Mouse (Mus musculus): ENCODE measurements at regions not wholly inside any gene's neighbourhood (a gene's known extent, or its start where the extent isn't known, plus 50 kb on each side); places are given as distances from the start of the nearest gene placed in this dataset.
"Not testable (repeated sequence)": the region's sequence is repeated elsewhere in the genome, so short reads cannot be mapped to it uniquely, and the experiment has no call there.

- ATAC-seq (ENCODE audit: low read depth) (no peak), DNase-seq (ENCODE audit: low spot score) (no peak)
- Histone ChIP-seq H3K9me3 (ENCODE audit: control insufficient read depth, low read length) (no peaks in the 10 kb centered on the region), H3K4me2 (ENCODE audit: low read depth, low read length) (no peak overlapping the region), H3K36me3 (ENCODE audit: control insufficient read depth, insufficient read depth, low read length) (no peaks in the 10 kb centered on the region), H3K9ac (ENCODE audit: low read depth, low read length) (no peak overlapping the region), H3K4me1 (ENCODE audit: control insufficient read depth, insufficient read depth, low read length) (no peaks in the 10 kb centered on the region), H3K27me3 (replicated peaks; ENCODE audit: control insufficient read depth, insufficient read depth, low read length) (no peaks in the 10 kb centered on the region), H3K4me3 (ENCODE audit: low read depth, low read length) (no peak overlapping the region), H3K27ac (replicated peaks; ENCODE audit: low read depth, low read length) (no peak overlapping the region)
- WGBS: 70% methylated on average over 2 of the region's 2 CpGs
Measured at GRCm38 (mm10) chr9:12062488-12062887, 1157.9 kb upstream of the Cntn5 start.

- DNase-seq (ENCODE audit: low spot score): no peak
- Histone ChIP-seq H3K27me3 (replicated peaks; ENCODE audit: control insufficient read depth, insufficient read depth, low read length) (no peaks in the 10 kb centered on the region), H3K4me2 (ENCODE audit: low read depth, low read length) (no peak overlapping the region), H3K4me3 (ENCODE audit: low read depth, low read length) (no peak overlapping the region), H3K9me3 (ENCODE audit: control insufficient read depth, low read length) (no peaks in the 10 kb centered on the region), H3K9ac (ENCODE audit: low read depth, low read length) (no peak overlapping the region), H3K36me3 (ENCODE audit: control insufficient read depth, insufficient read depth, low read length) (no peaks in the 10 kb centered on the region), H3K27ac (replicated peaks; ENCODE audit: low read depth, low read length) (no peak overlapping the region), H3K4me1 (ENCODE audit: control insufficient read depth, insufficient read depth, low read length) (no peaks in the 10 kb centered on the region)
- WGBS: 79% methylated on average over 1 of the region's 1 CpGs
- ATAC-seq (ENCODE audit: low read depth): no peak
Measured at GRCm38 (mm10) chr9:12052429-12052828, 1147.9 kb upstream of the Cntn5 start.

GRCm38 (mm10) chr9:12015978-12016377 lies 1111.4 kb upstream of the Cntn5 start:
- no peak overlapping the region for H3K27ac ChIP-seq (replicated peaks; ENCODE audit: low read depth, low read length)
- H3K9me3 ChIP-seq (ENCODE audit: control insufficient read depth, low read length): no peaks in the 10 kb centered on the region
- H3K36me3 ChIP-seq (ENCODE audit: control insufficient read depth, insufficient read depth, low read length): no peaks in the 10 kb centered on the region
- H3K27me3 ChIP-seq (replicated peaks; ENCODE audit: control insufficient read depth, insufficient read depth, low read length): no peaks in the 10 kb centered on the region
- 71% methylated on average over 1 of the region's 1 CpGs for WGBS
- no peak overlapping the region for H3K4me2 ChIP-seq (ENCODE audit: low read depth, low read length)
- H3K9ac ChIP-seq (ENCODE audit: low read depth, low read length): no peak overlapping the region
- no peaks in the 10 kb centered on the region for H3K4me1 ChIP-seq (ENCODE audit: control insufficient read depth, insufficient read depth, low read length)
- DNase-seq (ENCODE audit: low spot score) (peak; percentile 1), ATAC-seq (ENCODE audit: low read depth) (no peak)
- no peak overlapping the region for H3K4me3 ChIP-seq (ENCODE audit: low read depth, low read length)

- DNase-seq (ENCODE audit: low spot score) (no peak), ATAC-seq (ENCODE audit: low read depth) (no peak)
Measured at GRCm38 (mm10) chr9:11998580-11998979, 1094.0 kb upstream of the Cntn5 start.

GRCm38 (mm10) chr9:11982102-11982882 lies 1077.7 kb upstream of the Cntn5 start:
- WGBS: 8% methylated on average over 2 of the region's 2 CpGs
- no peak for DNase-seq (ENCODE audit: low spot score)
- H3K9ac ChIP-seq (ENCODE audit: low read depth, low read length): no peak overlapping the region
- no peaks in the 10 kb centered on the region for H3K9me3 ChIP-seq (ENCODE audit: control insufficient read depth, low read length)
- no peak for ATAC-seq (ENCODE audit: low read depth)
- H3K4me3 ChIP-seq (ENCODE audit: low read depth, low read length): no peak overlapping the region
- H3K27ac ChIP-seq (replicated peaks; ENCODE audit: low read depth, low read length): no peak overlapping the region
- no peaks in the 10 kb centered on the region for H3K4me1 ChIP-seq (ENCODE audit: control insufficient read depth, insufficient read depth, low read length)
- no peak overlapping the region for H3K4me2 ChIP-seq (ENCODE audit: low read depth, low read length)
- no peaks in the 10 kb centered on the region for H3K27me3 ChIP-seq (replicated peaks; ENCODE audit: control insufficient read depth, insufficient read depth, low read length)
- no peaks in the 10 kb centered on the region for H3K36me3 ChIP-seq (ENCODE audit: control insufficient read depth, insufficient read depth, low read length)

More at GRCm38 (mm10) chr9:11998580-11998979, 1094.0 kb upstream of the Cntn5 start:
- Histone ChIP-seq H3K4me2 (ENCODE audit: low read depth, low read length) (no peak overlapping the region), H3K27me3 (replicated peaks; ENCODE audit: control insufficient read depth, insufficient read depth, low read length) (no peaks in the 10 kb centered on the region), H3K4me1 (ENCODE audit: control insufficient read depth, insufficient read depth, low read length) (no peaks in the 10 kb centered on the region), H3K27ac (replicated peaks; ENCODE audit: low read depth, low read length) (no peak overlapping the region), H3K36me3 (ENCODE audit: control insufficient read depth, insufficient read depth, low read length) (no peaks in the 10 kb centered on the region), H3K9ac (ENCODE audit: low read depth, low read length) (no peak overlapping the region), H3K9me3 (ENCODE audit: control insufficient read depth, low read length) (no peaks in the 10 kb centered on the region), H3K4me3 (ENCODE audit: low read depth, low read length) (no peak overlapping the region)
- WGBS: 61% methylated on average over 2 of the region's 2 CpGs

GRCm38 (mm10) chr9:11940691-11941480 lies 1036.3 kb upstream of the Cntn5 start:
- not testable (repeated sequence) for ATAC-seq (ENCODE audit: low read depth); DNase-seq (ENCODE audit: low spot score); H3K36me3 ChIP-seq (ENCODE audit: control insufficient read depth, insufficient read depth, low read length); H3K27me3 ChIP-seq (replicated peaks; ENCODE audit: control insufficient read depth, insufficient read depth, low read length); H3K4me3 ChIP-seq (ENCODE audit: low read depth, low read length); H3K9ac ChIP-seq (ENCODE audit: low read depth, low read length); H3K27ac ChIP-seq (replicated peaks; ENCODE audit: low read depth, low read length); H3K4me2 ChIP-seq (ENCODE audit: low read depth, low read length); H3K4me1 ChIP-seq (ENCODE audit: control insufficient read depth, insufficient read depth, low read length); H3K9me3 ChIP-seq (ENCODE audit: control insufficient read depth, low read length)
- 57% methylated on average over 7 of the region's 7 CpGs for WGBS

GRCm38 (mm10) chr9:11939851-11940560 lies 1035.4 kb upstream of the Cntn5 start:
- Histone ChIP-seq H3K4me2 (ENCODE audit: low read depth, low read length) (no peak overlapping the region), H3K27me3 (replicated peaks; ENCODE audit: control insufficient read depth, insufficient read depth, low read length) (no peaks in the 10 kb centered on the region), H3K9me3 (ENCODE audit: control insufficient read depth, low read length) (no peaks in the 10 kb centered on the region), H3K27ac (replicated peaks; ENCODE audit: low read depth, low read length) (no peak overlapping the region), H3K4me1 (ENCODE audit: control insufficient read depth, insufficient read depth, low read length) (no peaks in the 10 kb centered on the region), H3K4me3 (ENCODE audit: low read depth, low read length) (no peak overlapping the region), H3K36me3 (ENCODE audit: control insufficient read depth, insufficient read depth, low read length) (no peaks in the 10 kb centered on the region), H3K9ac (ENCODE audit: low read depth, low read length) (no peak overlapping the region)
- no peak for ATAC-seq (ENCODE audit: low read depth)
- no peak for DNase-seq (ENCODE audit: low spot score)
- 42% methylated on average over 2 of the region's 2 CpGs for whole genome bisulfite sequencing

GRCm38 (mm10) chr9:11925501-11925900 lies 1020.9 kb upstream of the Cntn5 start:
- ATAC-seq (ENCODE audit: low read depth) (no peak), DNase-seq (ENCODE audit: low spot score) (no peak)
- Histone ChIP-seq H3K36me3 (ENCODE audit: control insufficient read depth, insufficient read depth, low read length) (no peaks in the 10 kb centered on the region), H3K4me2 (ENCODE audit: low read depth, low read length) (no peak overlapping the region), H3K9me3 (ENCODE audit: control insufficient read depth, low read length) (0 out of 2 replicates have a peak, but pooled peaks cover 4% of the 10 kb centered on the region), H3K4me3 (ENCODE audit: low read depth, low read length) (no peak overlapping the region), H3K27me3 (replicated peaks; ENCODE audit: control insufficient read depth, insufficient read depth, low read length) (no peaks in the 10 kb centered on the region), H3K27ac (replicated peaks; ENCODE audit: low read depth, low read length) (no peak overlapping the region), H3K4me1 (ENCODE audit: control insufficient read depth, insufficient read depth, low read length) (no peaks in the 10 kb centered on the region), H3K9ac (ENCODE audit: low read depth, low read length) (no peak overlapping the region)
- 71% methylated on average over 4 of the region's 4 CpGs for WGBS

All from embryonic facial prominence, embryonic 14.5 days (tissue).